Mouse (Mus musculus) ES-Bruce4 (cell line): Measurements from ENCODE around the gene Arl5a. TPM values are rescaled to one million over a fixed set of nuclear protein-coding genes. Genes with fewer than 3 reads are reported as not detected.

Experiments
- H3K27ac ChIP-seq: 2 replicates; pipeline ENCODE4 v1.5.1; 2012; ENCODE audit warnings: low read length, inconsistent platforms; ENCODE audit not compliant: insufficient read depth
- H3K27me3 ChIP-seq: 2 replicates; pipeline ENCODE4 v1.6.1; 2012; ENCODE audit warnings: mild to moderate bottlenecking, low read length, inconsistent platforms; ENCODE audit not compliant: control insufficient read depth, poor library complexity, insufficient read depth, severe bottlenecking
- H3K36me3 ChIP-seq: 2 replicates; pipeline ENCODE4 v1.6.1; 2012; ENCODE audit warnings: inconsistent platforms, mild to moderate bottlenecking, low read length, moderate library complexity; ENCODE audit not compliant: control insufficient read depth, poor library complexity, insufficient read depth, severe bottlenecking
- H3K4me1 ChIP-seq: one replicate; pipeline ENCODE4 v1.8.1; 2011; ENCODE audit warnings: low read length; ENCODE audit not compliant: control insufficient read depth, insufficient read depth
- H3K4me3 ChIP-seq: 2 replicates; pipeline ENCODE4 v1.5.1; 2011; ENCODE audit warnings: low read depth, mild to moderate bottlenecking, low read length
- H3K9ac ChIP-seq: 2 replicates; pipeline ENCODE4 v1.6.1; 2012; ENCODE audit warnings: low read depth, mild to moderate bottlenecking, inconsistent platforms; ENCODE audit not compliant: poor library complexity, severe bottlenecking
- H3K9me3 ChIP-seq: replicated peaks from 2 replicates; pipeline ENCODE4 v1.6.1; 2012; ENCODE audit warnings: mild to moderate bottlenecking, low read length, inconsistent platforms; ENCODE audit not compliant: control insufficient read depth, poor library complexity, insufficient read depth, severe bottlenecking
- CTCF ChIP-seq: IDR thresholded peaks from one replicate; pipeline ENCODE4 v1.8.1; 2011; ENCODE audit warnings: low read depth, low read length
- EP300 ChIP-seq: IDR thresholded peaks from 2 replicates; pipeline ENCODE4 v1.6.1; 2011; ENCODE audit warnings: low read depth, low read length; ENCODE audit not compliant: insufficient read depth
- POLR2A ChIP-seq: IDR thresholded peaks from one replicate; pipeline ENCODE4 v1.8.1; 2011; ENCODE audit warnings: low read length; ENCODE audit not compliant: insufficient read depth
- polyA plus RNA-seq: library from polyadenylated mRNA; stranded (reverse); fragments of >200 nt; gene quantifications from 2 replicates; pipeline ENCODE4 v1.2.4, GENCODE M21; 2011; ENCODE audit warnings: low read depth; ENCODE audit not compliant: missing spikeins, insufficient read depth, insufficient read length

The Arl5a gene
- polyA plus RNA-seq, 1 experiment, result 53.1 TPM

- H3K9ac ChIP-seq, result no peak overlapping the region
- H3K4me1 ChIP-seq, result peaks cover 3% of the 10 kb centered on the region
- no peak overlapping the region for H3K27ac ChIP-seq
- H3K4me3 ChIP-seq, result no peak overlapping the region
- peaks cover 8% of the 10 kb centered on the region for H3K9me3 ChIP-seq
- no peaks in the 10 kb centered on the region for H3K36me3 ChIP-seq
- no peaks in the 10 kb centered on the region for H3K27me3 ChIP-seq
- TF ChIP-seq POLR2A, result no peak
- TF ChIP-seq EP300, result no peak
- TF ChIP-seq CTCF, result no peak
These were observed 13.7 kb upstream of the Arl5a start for GRCm38 (mm10) chr2:52438437-52438836.

GRCm38 (mm10) chr2:52438013-52438412 is 13.3 kb upstream of the Arl5a start:
- H3K9ac ChIP-seq, result no peak overlapping the region
- H3K36me3 ChIP-seq, result no peaks in the 10 kb centered on the region
- no peak overlapping the region for H3K27ac ChIP-seq
- H3K4me1 ChIP-seq, result peaks cover 3% of the 10 kb centered on the region
- H3K9me3 ChIP-seq, result peaks cover 8% of the 10 kb centered on the region
- no peak overlapping the region for H3K4me3 ChIP-seq
- no peaks in the 10 kb centered on the region for H3K27me3 ChIP-seq
- TF ChIP-seq CTCF (no peak), EP300 (no peak), POLR2A (no peak)

GRCm38 (mm10) chr2:52435919-52436632 is 11.4 kb upstream of the Arl5a start:
- H3K4me1 ChIP-seq, result no peaks in the 10 kb centered on the region
- TF ChIP-seq POLR2A (no peak), CTCF (no peak), EP300 (no peak)
- H3K9me3 ChIP-seq, result peaks cover 8% of the 10 kb centered on the region
- H3K36me3 ChIP-seq, result no peaks in the 10 kb centered on the region
- no peak overlapping the region for H3K4me3 ChIP-seq
- no peak overlapping the region for H3K9ac ChIP-seq
- no peaks in the 10 kb centered on the region for H3K27me3 ChIP-seq
- H3K27ac ChIP-seq, result no peak overlapping the region

- Histone ChIP-seq H3K9ac (no peak overlapping the region), H3K4me1 (no peaks in the 10 kb centered on the region), H3K4me3 (no peak overlapping the region), H3K9me3 (no peaks in the 10 kb centered on the region), H3K36me3 (no peaks in the 10 kb centered on the region), H3K27me3 (no peaks in the 10 kb centered on the region), H3K27ac (no peak overlapping the region)
- no peak for TF ChIP-seq EP300
- no peak for TF ChIP-seq POLR2A
- TF ChIP-seq CTCF, result no peak
These were observed 8.7 kb upstream of the Arl5a start for GRCm38 (mm10) chr2:52433365-52433764.

GRCm38 (mm10) chr2:52427383-52427782 is 2.7 kb upstream of the Arl5a start:
- H3K27me3 ChIP-seq, result no peaks in the 10 kb centered on the region
- no peak overlapping the region for H3K9ac ChIP-seq
- H3K36me3 ChIP-seq, result no peaks in the 10 kb centered on the region
- no peak overlapping the region for H3K4me3 ChIP-seq
- H3K27ac ChIP-seq, result no peak overlapping the region
- H3K9me3 ChIP-seq, result no peaks in the 10 kb centered on the region
- peaks cover 2% of the 10 kb centered on the region for H3K4me1 ChIP-seq
- TF ChIP-seq POLR2A, result no peak
- no peak for TF ChIP-seq EP300
- TF ChIP-seq CTCF, result no peak

- Histone ChIP-seq H3K27ac (no peak overlapping the region), H3K9ac (no peak overlapping the region), H3K36me3 (no peaks in the 10 kb centered on the region), H3K4me1 (peaks cover 2% of the 10 kb centered on the region), H3K9me3 (no peaks in the 10 kb centered on the region), H3K27me3 (no peaks in the 10 kb centered on the region), H3K4me3 (no peak overlapping the region)
- TF ChIP-seq POLR2A, result no peak
- TF ChIP-seq CTCF, result no peak
- no peak for TF ChIP-seq EP300
These were observed 1.3 kb upstream of the Arl5a start for GRCm38 (mm10) chr2:52426041-52426440.
